Comparison of ENCODE assay signal across 15 mouse cellular contexts in the genomic region with DNA sequence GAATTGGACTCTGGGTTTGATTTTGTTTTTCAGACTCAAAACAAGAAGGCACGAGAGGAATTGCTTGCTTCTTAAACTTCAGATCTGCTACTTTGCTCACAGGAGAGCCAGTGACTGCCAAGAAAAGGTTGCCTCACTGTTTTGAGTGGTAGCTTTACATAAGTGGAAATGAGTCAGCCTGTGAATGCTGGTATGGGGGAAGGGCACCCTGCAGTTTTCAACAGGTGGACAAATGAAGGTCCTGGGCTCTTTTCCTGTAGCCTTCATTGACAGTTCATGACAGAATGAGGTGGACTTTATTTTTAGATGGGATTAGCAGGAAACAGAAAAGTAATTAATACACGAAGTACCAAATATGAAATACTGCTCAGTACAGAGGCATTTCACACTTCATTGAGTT. TPM values are rescaled to one million over a fixed set of nuclear protein-coding genes. Genes with fewer than 3 reads are reported as not detected.
DNase-seq lines count a peak whose midpoint lies in the region; ATAC-seq and TF ChIP-seq lines count a peak whose summit lies in the region.
"Had no signal": no experiment of that assay in that cellular context is flagged by ENCODE, and none has a peak within 500 bp of the region (broad histone marks: within the 10 kb centered on the region; RNA-seq: fewer than 3 reads in every experiment).

No protein-coding gene starts in this region.

- CTCF ChIA-PET in Patski (lab: Charles Lee) = no interaction called here

- in situ Hi-C loops in Patski (cut with MboI; ENCODE audit: low pct_unique_long_range_greater_than_20kb) = no loop called here

- intact Hi-C loops in heart, postnatal 25 days (cut with DNase I) = no loop called here

- peaks cover 5% of the 10 kb centered on the region for H3K27me3 ChIP-seq in Patski
- H3K27me3 ChIP-seq: embryonic facial prominence, embryonic 13.5 days; heart, embryonic 15.5 days; limb, embryonic 13.5 days had no signal

- peak; percentile 79 for ATAC-seq in Patski
- no peak for ATAC-seq in monocyte, adult 5-6 weeks (replicated peaks; ENCODE audit: insufficient number of reproducible peaks, low FRiP score, low TSS enrichment, poor library complexity, severe bottlenecking)
- ATAC-seq: intestine, embryonic 16.5 days had no signal

- peak; percentile 4 to 32 for DNase-seq in heart, adult 18-20 months
- DNase-seq in heart, postnatal 25 days (ENCODE audit: low spot score) = no peak
- DNase-seq in 416B (ENCODE audit: low read depth) (peak; percentile 8), Patski (ENCODE audit: low read depth, low spot score) (peak; percentile 22)
- peak; percentile 67 for DNase-seq in lung, postnatal 25 days (ENCODE audit: low spot score)
- DNase-seq in right cerebral cortex, adult 18-20 months = no peak
- DNase-seq: adrenal gland, postnatal 25 days; thymus, postnatal 25 days had no signal

- no peak for TF ChIP-seq CTCF in Patski (IDR thresholded peaks at IDR 0.05)

- POLR2A ChIA-PET in Patski (lab: Charles Lee) = interaction anchor here (1.0 kb wide), 1 partner anchor 9 kb away, joined by 3 read pairs; no protein-coding TSS in a partner anchor

RNA-seq across cellular contexts. Expression of a gene that starts 29.6 kb away (rescaled TPM):
- not detected for total RNA-seq in heart, adult 18-20 months (2021)
- total RNA-seq in heart, postnatal 25 days (2021) = not detected
- not detected for polyA plus RNA-seq in Patski (2021)
- not detected in 3 replicates for total RNA-seq in monocyte, adult 5-6 weeks (2017)
- total RNA-seq: adrenal gland, postnatal 25 days; layer of hippocampus, adult 18-20 months had no signal
- polyA plus RNA-seq: cerebellum, adult 2 months; embryonic facial prominence, embryonic 13.5 days; heart, embryonic 15.5 days; intestine, embryonic 16.5 days; limb, embryonic 13.5 days had no signal

Comparison
In these comparisons a context has a peak if more than half of its experiments do, and no peak if none do; other contexts are left out.
1. DNase-seq: peak in heart, adult 18-20 months (2 of 2), 416B (single experiment), Patski (single experiment) and lung, postnatal 25 days (single experiment); none in heart, postnatal 25 days (single experiment) and right cerebral cortex, adult 18-20 months (single experiment).